Mouse (Mus musculus) midbrain, embryonic 11.5 days (tissue): Measurements from ENCODE around the gene Lsm3. TPM values are rescaled to one million over a fixed set of nuclear protein-coding genes. Genes with fewer than 3 reads are reported as not detected.

ENCODE experiments used
- ATAC-seq: fragments of 200-750 bp; cut with Nextera tagmentation; 2 replicates; pipeline ENCODE4 v1.8.0; 2017; ENCODE audit warnings: moderate TSS enrichment, moderate library complexity; ENCODE audit not compliant: low FRiP score
- DNase-seq: peaks from one replicate; pipeline ENCODE4 v3.0.0; 2015; ENCODE audit warnings: low spot score; ENCODE audit errors: missing footprints
- H3K27ac ChIP-seq: fragments of 300-500 bp; sonication (generic); 2 replicates; pipeline ENCODE4 v1.5.1; 2014; ENCODE audit warnings: low read depth, low read length
- H3K27me3 ChIP-seq: fragments of 300-500 bp; sonication (generic); 2 replicates; pipeline ENCODE4 v1.6.1; 2014; ENCODE audit warnings: mild to moderate bottlenecking, low read length, moderate library complexity, mixed read lengths; ENCODE audit not compliant: control insufficient read depth, insufficient read depth
- H3K36me3 ChIP-seq: fragments of 300-500 bp; sonication (generic); 2 replicates; pipeline ENCODE4 v1.6.1; 2014; ENCODE audit warnings: mild to moderate bottlenecking, low read length, moderate library complexity, mixed read lengths; ENCODE audit not compliant: control insufficient read depth, insufficient read depth
- H3K4me1 ChIP-seq: fragments of 300-500 bp; sonication (generic); 2 replicates; pipeline ENCODE4 v1.6.1; 2014; ENCODE audit warnings: low read length; ENCODE audit not compliant: control insufficient read depth, insufficient read depth
- H3K4me2 ChIP-seq: fragments of 300-500 bp; sonication (generic); 2 replicates; pipeline ENCODE4 v1.6.1; 2014; ENCODE audit warnings: mild to moderate bottlenecking, moderate library complexity
- H3K4me3 ChIP-seq: fragments of 300-500 bp; sonication (generic); 2 replicates; pipeline ENCODE4 v1.5.1; 2014; ENCODE audit warnings: low read depth, low read length
- H3K9ac ChIP-seq: fragments of 300-500 bp; sonication (generic); 2 replicates; pipeline ENCODE4 v1.6.1; 2014; ENCODE audit warnings: low read length
- H3K9me3 ChIP-seq: fragments of 300-500 bp; sonication (generic); 2 replicates; pipeline ENCODE4 v1.6.1; 2016; ENCODE audit warnings: low read length; ENCODE audit not compliant: control insufficient read depth
- WGBS: fragments of 180-500 bp; shearing (Covaris S2); extraction: QIAGEN DNeasy Blood & Tissue Kit; methylation state at CpG from one replicate; pipeline ENCODE4 v1.1.7; 2014; 5-methylcytosine and 5-hydroxymethylcytosine counted together
- polyA plus RNA-seq: library from polyadenylated mRNA; unstranded; fragments of >200 nt; fragmentation: Nextera tagmentation; extraction: Ambion mirVana; gene quantifications from 2 replicates; pipeline ENCODE4 v1.2.1, GENCODE M21; 2014

Gene Lsm3
- polyA plus RNA-seq, 1 experiment from 2014 or later = 305 TPM

GRCm38 (mm10) chr6:91536047-91536765 is 20.5 kb downstream of the Lsm3 start:
- ATAC-seq = no peak
- H3K27ac ChIP-seq = no peak overlapping the region
- no peaks in the 10 kb centered on the region for H3K36me3 ChIP-seq
- H3K4me2 ChIP-seq = no peak overlapping the region
- no peak for DNase-seq
- H3K27me3 ChIP-seq = no peaks in the 10 kb centered on the region
- no peak overlapping the region for H3K4me3 ChIP-seq
- H3K9ac ChIP-seq = no peak overlapping the region
- H3K9me3 ChIP-seq = no peaks in the 10 kb centered on the region
- H3K4me1 ChIP-seq = peaks cover 3% of the 10 kb centered on the region; the same call in 1 of the 2 replicates
- WGBS = 94% methylated on average over 11 of the region's 11 CpGs

GRCm38 (mm10) chr6:91541276-91541675 is 25.5 kb downstream of the Lsm3 start:
- Histone ChIP-seq H3K4me3 (no peak overlapping the region), H3K36me3 (no peaks in the 10 kb centered on the region), H3K9ac (no peak overlapping the region), H3K9me3 (no peaks in the 10 kb centered on the region), H3K4me2 (no peak overlapping the region), H3K27ac (no peak overlapping the region), H3K4me1 (no peaks in the 10 kb centered on the region), H3K27me3 (no peaks in the 10 kb centered on the region)
- peak; percentile 73 for DNase-seq
- no peak for ATAC-seq
- WGBS = 70% methylated on average over 3 of the region's 3 CpGs

GRCm38 (mm10) chr6:91543056-91543455 is 27.3 kb downstream of the Lsm3 start:
- H3K9ac ChIP-seq = no peak overlapping the region
- ATAC-seq (no peak), DNase-seq (peak; percentile 41)
- no peak overlapping the region for H3K4me3 ChIP-seq
- 90% methylated on average over 5 of the region's 5 CpGs for WGBS
- no peak overlapping the region for H3K4me2 ChIP-seq
- no peaks in the 10 kb centered on the region for H3K4me1 ChIP-seq
- no peak overlapping the region for H3K27ac ChIP-seq
- no peaks in the 10 kb centered on the region for H3K9me3 ChIP-seq
- H3K36me3 ChIP-seq = no peaks in the 10 kb centered on the region
- no peaks in the 10 kb centered on the region for H3K27me3 ChIP-seq

DNA sequence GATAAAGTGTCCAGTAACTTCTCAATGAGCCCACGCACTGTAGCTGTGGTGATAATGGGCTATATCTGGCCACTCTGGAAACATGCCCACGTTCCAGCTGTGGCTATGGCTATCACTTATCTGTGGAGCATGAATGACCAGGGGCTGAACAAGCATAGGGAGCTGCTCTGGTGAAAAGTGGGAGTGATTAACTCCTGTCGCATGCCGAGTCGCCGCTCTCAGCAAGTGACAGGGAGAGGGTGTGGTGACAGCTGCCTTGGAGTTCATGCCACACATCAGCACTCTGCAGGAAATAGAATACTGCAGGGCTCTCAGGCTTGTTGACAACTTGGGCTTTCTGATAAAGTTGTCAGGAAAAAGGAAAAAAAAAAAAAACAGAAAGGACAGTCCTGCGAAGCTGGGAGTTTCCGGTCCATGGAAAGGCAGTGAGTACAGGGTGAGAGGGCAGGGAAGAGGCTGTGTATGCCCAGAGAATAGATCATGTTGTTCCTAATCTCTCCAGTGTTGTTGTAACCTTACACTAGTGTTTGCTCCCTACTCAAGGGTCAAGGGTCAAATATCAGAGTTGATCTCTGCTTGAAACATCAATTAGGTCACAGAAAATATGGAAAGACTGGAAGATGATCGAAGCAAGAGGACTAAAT is 30.6 kb downstream of the Lsm3 start:
- WGBS = 72% methylated on average over 9 of the region's 9 CpGs
- DNase-seq (no peak), ATAC-seq (no peak)
- Histone ChIP-seq H3K9ac (no peak overlapping the region), H3K4me3 (no peak overlapping the region), H3K4me2 (no peak overlapping the region), H3K4me1 (no peaks in the 10 kb centered on the region), H3K36me3 (no peaks in the 10 kb centered on the region), H3K27ac (no peak overlapping the region), H3K9me3 (no peaks in the 10 kb centered on the region), H3K27me3 (no peaks in the 10 kb centered on the region)

DNA sequence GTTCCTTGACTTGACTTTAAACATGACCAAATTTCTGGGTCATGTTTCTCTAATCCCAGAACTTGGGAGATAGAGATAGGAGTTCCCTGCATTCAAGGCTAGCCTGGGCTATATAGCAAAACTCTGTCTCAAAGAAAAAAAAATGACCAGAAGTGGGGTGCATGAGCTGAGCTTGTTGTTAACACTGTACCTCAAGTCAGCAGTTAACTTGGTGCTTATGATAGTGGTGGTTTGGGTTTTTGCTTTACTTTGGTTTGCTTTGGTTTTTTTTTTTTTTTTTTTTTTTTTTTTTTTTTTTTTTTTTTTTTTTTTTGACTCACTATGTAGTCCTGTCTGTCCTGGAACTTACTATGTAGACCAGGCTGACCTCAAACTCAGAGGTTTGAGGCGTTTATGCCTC is 31.6 kb downstream of the Lsm3 start:
- Histone ChIP-seq H3K4me3 (no peak overlapping the region), H3K4me1 (no peaks in the 10 kb centered on the region)

DNA sequence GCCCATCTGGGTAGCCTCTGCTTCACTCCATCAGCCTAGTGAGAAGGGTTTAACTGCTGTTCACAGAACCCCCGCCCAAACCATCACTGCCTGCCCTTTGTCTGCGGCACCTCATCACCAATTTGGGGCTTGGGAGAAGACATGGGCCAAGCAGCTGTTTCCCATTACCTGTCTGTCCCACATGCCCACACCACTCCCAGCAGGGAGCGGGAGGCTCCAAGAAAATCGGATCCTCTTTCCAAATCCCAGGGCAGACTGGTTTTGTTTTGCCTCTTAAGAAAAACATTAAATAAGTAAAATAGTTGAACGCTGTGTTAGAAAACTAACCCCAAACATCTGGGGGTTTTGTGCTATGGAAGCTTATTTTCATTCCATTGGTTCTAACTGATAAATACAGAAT is 33.9 kb downstream of the Lsm3 start:
- no peak overlapping the region for H3K27ac ChIP-seq
- WGBS = 73% methylated on average over 5 of the region's 5 CpGs
- no peak for ATAC-seq

More for the DNA sequence above, 31.6 kb downstream of the Lsm3 start:
- ATAC-seq (no peak), DNase-seq (peak; percentile 56)
- WGBS = 58% methylated on average over 1 of the region's 1 CpGs
- no peak overlapping the region for H3K27ac ChIP-seq
- H3K27me3 ChIP-seq = no peaks in the 10 kb centered on the region
- H3K36me3 ChIP-seq = no peaks in the 10 kb centered on the region
- no peaks in the 10 kb centered on the region for H3K9me3 ChIP-seq
- no peak overlapping the region for H3K4me2 ChIP-seq
- H3K9ac ChIP-seq = no peak overlapping the region

GRCm38 (mm10) chr6:91551671-91552070 is 35.9 kb downstream of the Lsm3 start:
- WGBS = 89% methylated on average over 3 of the region's 3 CpGs
- no peak overlapping the region for H3K4me2 ChIP-seq
- H3K9ac ChIP-seq = no peak overlapping the region
- H3K4me3 ChIP-seq = no peak overlapping the region
- H3K36me3 ChIP-seq = no peaks in the 10 kb centered on the region
- no peak for DNase-seq
- no peaks in the 10 kb centered on the region for H3K9me3 ChIP-seq
- H3K27ac ChIP-seq = no peak overlapping the region
- H3K27me3 ChIP-seq = no peaks in the 10 kb centered on the region
- no peaks in the 10 kb centered on the region for H3K4me1 ChIP-seq
- no peak for ATAC-seq

More for the DNA sequence above, 33.9 kb downstream of the Lsm3 start:
- no peak for DNase-seq
- no peak overlapping the region for H3K4me2 ChIP-seq
- no peaks in the 10 kb centered on the region for H3K27me3 ChIP-seq
- no peaks in the 10 kb centered on the region for H3K4me1 ChIP-seq
- no peak overlapping the region for H3K4me3 ChIP-seq
- no peaks in the 10 kb centered on the region for H3K36me3 ChIP-seq
- no peaks in the 10 kb centered on the region for H3K9me3 ChIP-seq
- no peak overlapping the region for H3K9ac ChIP-seq

DNA sequence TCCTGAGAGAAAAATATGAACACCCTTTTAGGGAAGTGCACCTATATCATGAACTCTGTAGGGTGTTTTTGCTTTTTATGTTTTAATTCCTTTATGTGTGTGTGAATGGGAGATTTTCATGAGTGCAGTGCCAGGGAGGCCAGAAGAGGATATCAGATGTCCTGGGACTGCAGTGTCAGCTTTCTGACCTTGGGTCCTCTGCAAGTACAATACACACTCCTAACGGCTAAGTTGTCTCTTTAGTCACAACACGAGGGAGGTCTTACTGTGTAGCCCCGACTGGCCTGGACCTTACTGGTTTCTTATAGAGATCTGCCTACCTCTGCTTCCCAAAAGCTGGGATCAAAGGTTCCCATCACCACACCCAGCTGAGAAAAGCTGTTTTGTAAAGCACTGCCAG is 37.0 kb downstream of the Lsm3 start:
- H3K27ac ChIP-seq = no peak overlapping the region
- no peak for ATAC-seq
- no peaks in the 10 kb centered on the region for H3K4me1 ChIP-seq
- H3K9ac ChIP-seq = no peak overlapping the region
- 60% methylated on average over 3 of the region's 3 CpGs for WGBS
- no peaks in the 10 kb centered on the region for H3K36me3 ChIP-seq
- H3K27me3 ChIP-seq = no peaks in the 10 kb centered on the region
- peak; percentile 80 for DNase-seq
- H3K4me2 ChIP-seq = no peak overlapping the region
- no peaks in the 10 kb centered on the region for H3K9me3 ChIP-seq
- no peak overlapping the region for H3K4me3 ChIP-seq

- Histone ChIP-seq H3K27ac (no peak overlapping the region), H3K4me3 (no peak overlapping the region), H3K27me3 (no peaks in the 10 kb centered on the region), H3K9me3 (no peaks in the 10 kb centered on the region), H3K36me3 (no peaks in the 10 kb centered on the region), H3K4me1 (no peaks in the 10 kb centered on the region), H3K4me2 (no peak overlapping the region), H3K9ac (no peak overlapping the region)
- DNase-seq = no peak
- 75% methylated on average over 1 of the region's 1 CpGs for WGBS
- no peak for ATAC-seq
These were observed 42.8 kb downstream of the Lsm3 start for GRCm38 (mm10) chr6:91558565-91558964.
